Mouse (Mus musculus) brain, embryonic 14.5 days (tissue): ENCODE results near the gene Rnf6. TPM values are rescaled to one million over a fixed set of nuclear protein-coding genes. Genes with fewer than 3 reads are reported as not detected.

ENCODE experiments used
- DNase-seq: peaks from one replicate; pipeline ENCODE4 v3.0.0-alpha.2; 2011; ENCODE audit warnings: low read depth
- CTCF ChIP-seq: fragments of 200-500 bp; IDR thresholded peaks from 2 replicates; pipeline ENCODE4 v1.5.1; 2012; ENCODE audit warnings: inconsistent platforms, mild to moderate bottlenecking, moderate library complexity, borderline replicate concordance; ENCODE audit not compliant: insufficient read depth, insufficient read length; ENCODE audit errors: extremely low read depth
- POLR2A ChIP-seq: fragments of 200-500 bp; IDR thresholded peaks from 2 replicates; pipeline ENCODE4 v1.6.1; 2012; ENCODE audit warnings: mild to moderate bottlenecking, inconsistent platforms, borderline replicate concordance; ENCODE audit not compliant: poor library complexity, insufficient read depth, insufficient read length, severe bottlenecking; ENCODE audit errors: extremely low read depth
- polyA plus RNA-seq: library from polyadenylated mRNA; depleted of rRNA; stranded (reverse); fragments of >200 nt; gene quantifications from 2 replicates; pipeline ENCODE4 v1.2.3, GENCODE M21; 2012; rRNA removed

The Rnf6 gene
- polyA plus RNA-seq: 16.1 and 16.3 TPM in 2 replicates

DNA sequence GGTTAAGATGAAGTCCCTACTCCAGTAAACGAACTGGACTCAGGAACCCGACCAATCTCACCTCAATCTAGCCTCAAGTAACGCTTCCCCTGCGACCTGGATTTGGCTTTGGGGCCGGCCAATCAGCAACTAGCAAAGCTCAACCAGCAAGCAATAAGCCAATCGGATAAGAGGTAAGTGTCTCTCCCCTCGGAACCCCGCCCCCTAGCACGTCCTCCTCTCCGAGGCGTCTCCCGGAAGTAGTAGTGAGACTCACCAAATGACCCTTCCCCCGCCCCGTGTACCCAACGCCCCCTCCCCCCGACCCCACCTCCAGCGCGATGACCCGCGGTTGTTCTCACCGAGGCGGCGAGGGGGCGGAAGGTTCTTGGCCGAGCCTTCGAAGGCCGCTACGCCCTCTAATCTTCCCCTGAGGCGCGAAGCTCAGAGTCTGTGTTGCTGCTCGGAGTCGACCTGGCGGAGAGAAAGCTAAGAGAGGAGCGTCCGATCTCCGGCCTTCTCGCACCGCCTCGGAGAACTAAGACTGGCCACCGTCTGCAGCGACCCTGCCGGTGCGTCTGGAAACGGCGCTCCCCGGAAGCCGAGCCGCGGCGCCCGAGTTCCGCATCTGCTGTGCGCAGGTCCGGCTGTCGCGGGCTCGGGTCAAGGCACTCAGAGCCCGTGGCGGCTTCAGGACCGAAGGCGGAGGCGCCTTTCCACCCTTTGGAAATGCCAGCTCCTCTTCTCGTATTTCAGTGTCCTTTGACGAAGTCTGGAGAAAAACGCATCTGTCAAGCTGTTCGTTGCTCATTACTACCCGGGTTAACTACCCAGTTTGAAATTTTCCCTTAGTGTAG, at the start of gene Rnf6:
Gene Rnf6 (minus strand): TSS at position 677 of the 836 bp plus-strand sequence.
- peak; percentile 98 for DNase-seq
- TF ChIP-seq POLR2A (peak; percentile 56; the same call in 1 of the 2 replicates), CTCF (no peak)

DNA sequence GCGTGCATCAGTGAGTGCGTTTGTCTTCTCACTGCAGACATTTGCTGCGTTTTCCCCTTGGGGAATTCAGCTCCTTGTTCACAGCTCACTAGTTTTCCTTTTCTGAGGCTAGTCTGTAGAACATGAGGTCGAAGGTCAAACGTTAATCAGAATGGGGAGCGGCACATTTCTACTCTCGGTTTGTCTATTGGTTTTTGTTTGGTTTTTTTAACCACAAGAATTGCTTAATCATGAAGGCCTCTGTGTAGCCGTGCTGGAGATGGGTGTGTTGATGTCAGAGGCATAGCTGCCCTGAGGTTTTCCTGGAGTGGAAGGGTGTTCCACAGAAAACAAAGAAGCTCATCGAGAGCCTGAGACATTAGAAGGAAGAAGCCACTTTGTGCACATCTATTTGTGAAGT, 49.2 kb upstream of the Rnf6 start:
- DNase-seq: no peak
- TF ChIP-seq CTCF (no peak), POLR2A (no peak)

DNA sequence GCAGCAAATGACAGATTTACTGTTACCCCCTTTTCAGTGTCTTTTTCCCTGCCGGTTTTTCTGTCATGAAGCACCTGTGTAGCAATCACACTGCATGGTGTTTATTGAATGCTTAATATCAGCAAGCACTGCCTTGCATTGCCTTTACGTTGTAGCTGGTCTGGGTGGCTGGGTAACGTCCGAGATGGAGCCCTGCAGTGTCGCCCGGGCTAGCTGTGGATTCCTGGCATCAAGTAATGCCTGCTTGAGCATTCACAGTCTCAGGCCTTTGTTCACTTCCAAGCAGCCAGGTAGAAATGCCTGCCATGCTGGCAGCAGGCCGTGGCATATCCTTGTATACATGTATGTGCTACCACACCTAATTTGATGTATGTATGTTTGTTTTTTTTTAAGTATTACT, 46.4 kb upstream of the Rnf6 start:
- no peak for DNase-seq
- TF ChIP-seq POLR2A: no peak
- no peak for TF ChIP-seq CTCF

DNA sequence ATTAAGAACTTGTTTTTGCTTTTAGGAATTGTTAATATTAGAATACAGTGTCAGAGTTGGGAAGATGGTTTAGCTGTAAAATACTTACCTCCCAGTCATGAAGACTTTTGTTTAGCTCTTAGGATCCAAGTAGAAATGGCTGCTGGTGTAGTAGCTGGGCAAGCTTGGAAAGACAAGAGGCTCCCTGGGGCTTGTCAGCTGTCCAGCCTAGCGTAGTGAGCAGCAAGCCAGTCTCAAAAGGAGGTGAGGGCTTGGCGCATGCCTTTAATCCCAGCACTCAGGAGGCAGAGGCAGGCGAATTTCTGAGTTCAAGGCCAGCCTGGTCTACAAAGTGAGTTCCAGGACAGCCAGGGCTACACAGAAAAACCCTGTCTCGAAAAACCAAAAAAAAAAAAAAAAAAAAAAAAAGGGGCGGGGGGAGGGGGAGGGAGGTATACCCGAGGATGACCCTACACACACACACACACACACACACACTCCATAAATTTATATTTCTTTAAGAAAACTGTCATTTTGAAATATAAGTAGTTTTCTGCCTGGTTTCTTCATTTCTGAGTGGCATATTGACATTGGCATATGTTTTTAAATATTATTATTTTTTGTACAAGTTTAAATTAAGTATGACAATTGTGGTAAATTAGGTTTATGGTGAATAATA, 44.7 kb upstream of the Rnf6 start:
- DNase-seq: no peak
- TF ChIP-seq CTCF (no peak), POLR2A (no peak)

DNA sequence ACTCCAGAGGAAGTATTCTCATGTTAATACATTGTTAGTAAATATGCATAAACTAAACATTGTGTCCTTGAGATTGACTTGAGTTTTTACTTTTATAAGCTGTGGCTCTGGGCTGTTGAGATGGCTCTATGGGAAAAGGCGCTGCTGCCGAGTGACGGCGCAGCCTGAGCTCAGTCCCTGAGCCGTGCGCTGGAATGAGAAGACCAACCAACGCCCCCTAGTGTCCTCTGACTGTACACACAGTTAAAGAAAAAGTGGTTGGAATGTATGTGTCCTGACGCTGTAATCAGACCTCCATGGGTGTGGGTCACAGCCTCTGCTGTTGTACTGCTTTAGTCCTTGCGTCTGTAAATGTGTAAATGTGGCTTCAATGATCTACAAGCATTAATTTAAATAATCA, 38.6 kb upstream of the Rnf6 start:
- TF ChIP-seq POLR2A (no peak), CTCF (peak; percentile 22; the same call in 1 of the 2 replicates)
- DNase-seq: no peak

DNA sequence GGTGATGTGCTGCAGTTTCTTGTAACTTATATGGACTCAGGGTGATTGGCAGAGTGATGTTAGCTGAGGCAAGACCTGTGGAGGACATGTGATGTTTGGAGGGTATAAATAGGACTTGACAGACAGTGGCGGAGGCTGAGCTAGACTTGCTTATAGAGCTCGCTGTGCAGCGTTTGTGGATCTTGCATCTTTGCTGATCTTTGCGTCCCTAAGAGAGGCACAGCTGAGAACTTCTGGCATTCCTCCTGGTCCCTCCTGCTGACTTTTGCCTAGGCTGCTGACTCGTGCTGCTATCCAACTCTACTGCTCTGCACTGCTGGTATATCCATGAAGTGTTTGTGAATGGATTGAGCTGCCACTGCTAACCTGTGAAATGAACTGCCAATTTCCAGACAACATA, 32.3 kb upstream of the Rnf6 start:
- TF ChIP-seq POLR2A (no peak), CTCF (no peak)
- DNase-seq: no peak

DNA sequence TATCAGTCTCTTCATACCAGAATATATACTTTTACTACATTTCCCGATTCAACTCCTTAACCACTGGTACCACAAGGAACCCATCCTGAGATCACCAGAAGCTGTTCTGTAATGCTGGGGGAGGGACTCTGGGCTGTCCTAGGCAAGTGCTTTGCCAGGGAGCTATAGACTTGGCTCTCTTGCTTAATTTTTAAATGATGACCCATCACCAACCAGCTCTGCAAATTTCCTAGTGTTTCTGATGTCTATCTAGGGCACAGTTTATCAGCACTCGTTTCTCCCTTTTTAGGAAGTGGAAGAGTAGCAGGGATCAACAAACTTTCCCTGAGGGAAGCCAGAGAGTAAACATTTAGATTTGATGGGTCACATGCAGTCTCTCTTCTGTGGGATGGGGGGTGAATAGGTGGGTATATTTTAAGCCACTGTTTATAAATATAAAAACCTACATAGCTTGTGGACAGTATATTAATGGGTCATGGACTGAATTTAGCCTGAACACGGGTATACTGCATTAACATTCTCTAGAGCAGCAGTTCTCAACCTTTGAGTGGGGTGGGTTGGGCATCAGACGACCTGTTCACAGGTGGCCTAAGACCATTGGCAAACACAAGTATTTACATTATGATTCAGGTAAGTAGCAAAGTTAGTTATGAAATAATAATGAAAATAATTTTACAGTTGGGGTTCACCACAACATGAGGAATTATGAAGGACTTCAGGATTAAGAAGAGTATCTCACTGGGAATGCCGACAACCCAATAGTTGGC, 30.5 kb upstream of the Rnf6 start:
- no peak for TF ChIP-seq CTCF
- no peak for TF ChIP-seq POLR2A
- DNase-seq: no peak

DNA sequence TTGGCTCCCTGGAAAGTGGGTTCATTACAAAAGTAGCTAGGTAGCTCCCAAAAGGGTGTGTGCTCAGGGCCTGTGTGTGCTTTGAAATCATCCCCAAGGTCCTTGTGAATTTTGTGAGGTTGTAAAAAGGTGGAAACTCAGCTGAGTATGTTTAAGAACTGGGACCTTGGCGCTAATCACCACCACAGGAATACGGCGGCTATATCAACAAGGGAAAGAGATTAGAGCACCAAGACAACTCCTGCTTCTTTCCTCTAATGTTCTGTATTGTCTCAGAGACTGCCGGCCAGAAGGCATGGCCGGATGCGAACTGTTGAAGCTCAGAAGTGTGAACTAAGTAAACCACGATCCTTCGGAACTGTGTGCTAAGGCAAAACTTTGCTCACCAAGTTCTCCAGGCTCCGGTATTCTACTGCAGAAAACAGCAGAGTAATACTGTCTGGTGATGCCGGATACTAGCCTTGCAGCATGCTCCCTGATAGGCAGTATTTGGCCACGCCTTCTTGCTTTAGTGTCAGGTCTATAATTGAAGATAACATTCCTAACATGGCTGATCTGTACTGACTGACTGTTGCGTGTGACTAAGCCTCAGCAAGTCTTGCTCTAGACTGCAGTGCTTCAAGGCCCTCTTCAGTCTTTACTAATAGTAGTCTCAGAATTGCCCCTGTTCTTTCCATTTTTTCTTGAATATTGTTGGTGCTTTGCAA, 29.2 kb upstream of the Rnf6 start:
- no peak for TF ChIP-seq CTCF
- no peak for TF ChIP-seq POLR2A
- DNase-seq: no peak

DNA sequence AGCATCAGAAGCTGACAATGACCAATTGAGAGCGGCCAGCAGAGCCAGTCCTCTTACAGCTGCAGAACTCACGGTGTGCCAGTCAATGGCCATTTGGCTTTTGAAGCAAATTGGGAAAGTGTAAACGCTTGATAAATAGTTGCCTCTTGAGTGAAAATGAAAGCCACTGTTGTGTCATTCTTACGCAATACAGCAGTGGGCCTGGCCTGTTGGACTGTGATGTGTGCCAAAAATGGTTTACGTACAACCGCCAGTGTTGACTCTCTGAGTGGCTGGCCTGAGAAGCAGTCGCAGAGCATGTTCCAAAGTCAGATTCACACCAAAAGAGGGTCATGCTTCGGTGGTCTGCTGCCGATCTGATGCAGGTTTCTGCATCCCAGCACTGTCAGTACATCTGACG, 27.4 kb upstream of the Rnf6 start:
- DNase-seq: no peak
- TF ChIP-seq POLR2A (no peak), CTCF (no peak)

DNA sequence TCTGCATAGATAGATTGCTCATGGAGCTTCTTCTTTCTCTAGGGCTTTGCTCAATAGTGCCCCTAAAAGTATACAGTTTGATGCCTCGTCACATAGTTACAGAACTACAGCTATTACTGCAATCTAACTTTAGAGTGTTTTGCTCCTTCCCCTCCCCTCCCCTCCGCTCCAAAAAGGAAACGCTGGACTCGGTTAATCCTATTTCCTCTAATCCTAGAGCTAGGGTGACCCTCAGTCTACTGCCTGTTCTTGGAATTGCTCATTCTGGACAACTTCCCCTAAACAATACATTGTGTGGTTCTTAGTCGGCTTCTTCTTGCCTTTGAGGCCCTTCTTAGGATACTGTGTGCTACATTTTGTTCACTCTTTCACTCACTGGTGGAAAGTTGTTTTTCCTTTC, 26.4 kb upstream of the Rnf6 start:
- no peak for DNase-seq
- no peak for TF ChIP-seq CTCF
- no peak for TF ChIP-seq POLR2A

DNA sequence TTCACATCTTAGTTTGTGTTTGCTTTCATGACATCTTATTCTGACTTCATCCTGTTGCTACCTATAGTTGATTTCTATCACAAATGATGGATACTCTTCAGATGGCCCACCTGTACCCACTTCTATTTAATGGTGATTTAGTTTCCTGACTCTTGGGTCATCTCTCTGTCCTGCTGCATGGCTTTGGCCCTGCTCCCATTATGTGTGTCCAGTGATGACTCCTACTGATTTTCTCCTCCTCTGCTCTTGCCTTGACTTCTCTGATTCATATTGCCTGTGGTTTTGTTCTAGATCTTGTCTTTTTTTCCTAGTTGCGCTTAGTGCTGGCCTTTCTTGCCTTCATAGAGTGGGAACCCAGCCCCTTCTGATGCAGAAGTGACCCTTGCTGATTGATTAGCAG, 25.0 kb upstream of the Rnf6 start:
- TF ChIP-seq POLR2A (no peak), CTCF (no peak)
- DNase-seq: no peak

DNA sequence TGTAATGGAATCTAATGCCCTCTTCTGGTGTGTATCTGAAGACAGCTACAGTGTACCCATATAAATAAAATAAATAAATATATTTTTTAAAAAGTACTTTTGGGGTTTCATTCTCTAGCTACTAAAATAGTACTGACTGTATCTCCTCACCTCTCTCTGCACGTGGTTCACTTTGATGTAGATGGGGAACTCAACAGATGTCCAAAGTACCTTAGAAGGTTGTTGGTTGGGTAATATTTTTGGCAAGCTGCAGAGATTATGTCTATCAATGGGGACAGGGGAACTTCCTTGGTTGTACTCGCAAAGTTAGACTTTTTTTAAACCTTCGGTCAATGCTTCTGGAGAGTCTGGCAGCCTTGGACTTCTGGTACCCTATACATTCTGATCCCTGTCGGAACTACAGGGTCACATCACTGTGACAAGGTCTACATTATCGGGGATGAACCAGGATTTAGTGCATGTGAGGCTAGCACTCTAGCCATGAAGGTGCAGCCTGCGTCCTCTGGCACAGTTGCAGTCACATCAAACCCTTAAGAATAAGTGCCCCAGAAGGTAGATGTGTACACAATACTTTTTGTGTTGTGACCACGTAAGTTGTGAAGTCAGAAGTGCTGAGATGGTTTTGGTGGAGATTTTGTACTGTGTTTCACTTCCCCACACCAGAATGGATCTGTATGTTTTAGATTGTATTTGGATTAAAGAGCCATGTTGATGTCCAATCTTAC, 24.5 kb upstream of the Rnf6 start:
- TF ChIP-seq CTCF: no peak
- no peak for TF ChIP-seq POLR2A
- DNase-seq: no peak
